Comparison of ENCODE assay signal across 13 mouse cellular contexts in genomic region chr6:52507171-52507570, GRCm38 (mm10).
DNase-seq lines count a peak whose midpoint lies in the region; ATAC-seq and TF ChIP-seq lines count a peak whose summit lies in the region.
"Had no signal": no experiment of that assay in that cellular context is flagged by ENCODE, and none has a peak within 500 bp of the region (broad histone marks: within the 10 kb centered on the region; RNA-seq: fewer than 3 reads in every experiment).

No protein-coding gene starts in this region.

- no peaks in the 10 kb centered on the region for H3K4me1 ChIP-seq in forebrain, postnatal 0 days (ENCODE audit: insufficient read depth)
- H3K4me1 ChIP-seq in forebrain, embryonic 11.5 days (replicated peaks; ENCODE audit: control insufficient read depth, insufficient read depth, low read length), result no peaks in the 10 kb centered on the region
- peaks cover 7% of the 10 kb centered on the region for H3K4me1 ChIP-seq in neural tube, embryonic 15.5 days
- H3K4me1 ChIP-seq: intestine, embryonic 15.5 days had no signal

- ATAC-seq in forebrain, postnatal 0 days, result peak; percentile 25; the same call in 1 of the 2 replicates
- no peak for ATAC-seq in forebrain, embryonic 11.5 days (replicated peaks; ENCODE audit: low FRiP score)
- ATAC-seq in neural tube, embryonic 15.5 days (ENCODE audit: low FRiP score), result no peak
- ATAC-seq: CD4-positive, CD25-positive, alpha-beta regulatory T cell, adult 4 months; intestine, embryonic 15.5 days; liver, postnatal 0 days had no signal

- H3K9me3 ChIP-seq in forebrain, postnatal 0 days (ENCODE audit: low read length), result no peaks in the 10 kb centered on the region
- no peaks in the 10 kb centered on the region for H3K9me3 ChIP-seq in forebrain, embryonic 11.5 days (ENCODE audit: control insufficient read depth, low read length)
- no peaks in the 10 kb centered on the region for H3K9me3 ChIP-seq in neural tube, embryonic 15.5 days (replicated peaks)
- H3K9me3 ChIP-seq: intestine, embryonic 15.5 days had no signal

- H3K36me3 ChIP-seq in forebrain, postnatal 0 days (ENCODE audit: insufficient read depth), result no peaks in the 10 kb centered on the region
- no peaks in the 10 kb centered on the region for H3K36me3 ChIP-seq in forebrain, embryonic 11.5 days (ENCODE audit: control insufficient read depth, insufficient read depth, low read length)
- H3K36me3 ChIP-seq in neural tube, embryonic 15.5 days, result no peaks in the 10 kb centered on the region
- H3K36me3 ChIP-seq: intestine, embryonic 15.5 days had no signal

- TF ChIP-seq CTCF in forebrain, postnatal 0 days (IDR thresholded peaks at IDR 0.05; ENCODE audit: low read depth), result no peak
- TF ChIP-seq CTCF in layer of hippocampus, adult 2 months (conservative IDR thresholded peaks at IDR 0.05), result no peak

- no peak overlapping the region for H3K4me2 ChIP-seq in forebrain, postnatal 0 days (ENCODE audit: low read depth)
- H3K4me2 ChIP-seq in forebrain, embryonic 11.5 days (ENCODE audit: low read depth, low read length, severe bottlenecking), result no peak overlapping the region
- H3K4me2 ChIP-seq in neural tube, embryonic 15.5 days, result no peak overlapping the region
- H3K4me2 ChIP-seq: intestine, embryonic 15.5 days had no signal

- H3K4me3 ChIP-seq in forebrain, postnatal 0 days (ENCODE audit: low read depth, low read length), result no peak overlapping the region
- no peak overlapping the region for H3K4me3 ChIP-seq in forebrain, embryonic 11.5 days (ENCODE audit: low read depth, low read length)
- H3K4me3 ChIP-seq in layer of hippocampus, adult 2 months, result no peak overlapping the region
- H3K4me3 ChIP-seq in neural tube, embryonic 15.5 days (replicated peaks), result no peak overlapping the region
- H3K4me3 ChIP-seq: intestine, embryonic 15.5 days had no signal

- H3K27ac ChIP-seq in forebrain, postnatal 0 days (ENCODE audit: low read depth, low read length), result no peak overlapping the region
- H3K27ac ChIP-seq in forebrain, embryonic 11.5 days (ENCODE audit: low read depth, low read length), result no peak overlapping the region
- H3K27ac ChIP-seq in layer of hippocampus, adult 2 months, result no peak overlapping the region
- 0 out of 2 replicates have a peak overlapping the region, but pooled peaks have one; percentile 9 for H3K27ac ChIP-seq in neural tube, embryonic 15.5 days (replicated peaks)
- H3K27ac ChIP-seq: intestine, embryonic 15.5 days had no signal

- no peak overlapping the region for H3K9ac ChIP-seq in forebrain, postnatal 0 days
- H3K9ac ChIP-seq in forebrain, embryonic 11.5 days (ENCODE audit: low read length), result no peak overlapping the region
- no peak overlapping the region for H3K9ac ChIP-seq in neural tube, embryonic 15.5 days (replicated peaks)
- H3K9ac ChIP-seq: intestine, embryonic 15.5 days; liver, postnatal 0 days had no signal

- no peaks in the 10 kb centered on the region for H3K27me3 ChIP-seq in forebrain, postnatal 0 days (ENCODE audit: insufficient read depth, low read length)
- H3K27me3 ChIP-seq in forebrain, embryonic 11.5 days (ENCODE audit: control insufficient read depth, insufficient read depth, low read length), result no peaks in the 10 kb centered on the region
- H3K27me3 ChIP-seq in neural tube, embryonic 15.5 days (replicated peaks), result no peaks in the 10 kb centered on the region
- H3K27me3 ChIP-seq: intestine, embryonic 15.5 days had no signal

- 15% methylated on average over 5 of the region's 5 CpGs for WGBS in forebrain, postnatal 0 days
- 83% methylated on average over 5 of the region's 5 CpGs for WGBS in forebrain, embryonic 11.5 days
- 41% methylated on average over 5 of the region's 5 CpGs for WGBS in neural tube, embryonic 15.5 days

- intact Hi-C loops in heart, postnatal 25 days (cut with DNase I), result no loop called here

- DNase-seq in forebrain, postnatal 0 days, result peak; percentile 38
- no peak for DNase-seq in forebrain, embryonic 11.5 days (ENCODE audit: low spot score)
- DNase-seq in layer of hippocampus, adult 2 months (ENCODE audit: low spot score in 2 of 2), result peak; percentile 11 to 41
- no peak for DNase-seq in layer of hippocampus, adult 11-12 months (ENCODE audit: low spot score)
- DNase-seq in neural tube, embryonic 10.5 days (ENCODE audit: extremely low spot score, low spot score), result no peak
- peak; percentile 14 for DNase-seq in heart, postnatal 25 days (ENCODE audit: low spot score)
- no peak for DNase-seq in adrenal gland, postnatal 36 days
- DNase-seq: adrenal gland, adult 8-10 months; cerebellum, adult 11-12 months; liver, postnatal 0 days had no signal

Comparison
In these comparisons a context has a peak if more than half of its experiments do, and no peak if none do; other contexts are left out.
1. DNase-seq: peak in forebrain, postnatal 0 days (single experiment), layer of hippocampus, adult 2 months (2 of 2) and heart, postnatal 25 days (single experiment); none in forebrain, embryonic 11.5 days (single experiment), layer of hippocampus, adult 11-12 months (single experiment), neural tube, embryonic 10.5 days (single experiment) and adrenal gland, postnatal 36 days (0 of 2).